Mouse (Mus musculus) cerebral cortex, adult 2 months (tissue): ENCODE results near the gene Abcc12.

Experiments used
- WGBS: fragments of 180-500 bp; shearing (Covaris S2); methylation state at CpG from one replicate; pipeline ENCODE4 v1.1.7; 2018; 5-methylcytosine and 5-hydroxymethylcytosine counted together

Gene Abcc12

DNA sequence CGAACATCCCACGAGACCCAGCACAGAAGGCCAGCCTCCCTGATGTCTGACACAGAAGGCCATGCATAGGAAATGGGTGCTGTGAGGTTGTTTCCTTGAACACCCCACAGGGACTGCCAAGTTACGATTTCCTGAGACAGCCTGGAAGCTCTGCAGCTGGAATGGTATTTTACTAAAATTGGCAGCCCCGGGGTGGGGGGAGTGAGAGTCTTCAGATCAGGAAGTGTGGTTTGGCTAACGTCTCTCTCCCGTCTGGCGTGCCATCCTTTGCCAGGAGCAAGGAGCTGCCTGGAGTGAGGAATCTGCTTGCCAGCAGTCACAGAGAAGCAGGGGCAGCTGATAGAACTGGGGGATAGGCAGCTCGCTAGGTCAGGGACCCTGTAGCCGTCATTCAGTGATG lies 2.4 kb downstream of the Abcc12 start:
- WGBS: 17% methylated on average over 9 of the region's 9 CpGs

DNA sequence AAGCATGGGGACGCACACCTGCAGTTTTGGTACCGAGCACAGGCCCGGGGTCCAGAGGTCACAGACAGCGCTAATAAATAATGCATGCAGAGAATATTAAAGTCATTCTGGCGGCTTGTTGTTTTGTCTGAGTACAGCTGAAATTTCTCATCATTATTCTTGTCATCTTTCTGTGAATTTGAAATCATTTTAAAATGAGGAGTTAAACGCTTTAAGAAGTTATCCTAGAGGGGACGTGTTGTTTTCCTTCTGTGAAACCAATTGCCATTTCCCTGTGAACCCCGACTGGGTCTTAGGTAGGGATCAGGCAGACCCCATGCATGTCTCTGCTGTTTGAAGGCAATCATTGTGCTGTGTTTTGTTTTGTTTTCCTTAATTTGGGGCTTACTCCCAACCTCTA lies 2.9 kb downstream of the Abcc12 start:
- 75% methylated on average over 8 of the region's 8 CpGs for WGBS

DNA sequence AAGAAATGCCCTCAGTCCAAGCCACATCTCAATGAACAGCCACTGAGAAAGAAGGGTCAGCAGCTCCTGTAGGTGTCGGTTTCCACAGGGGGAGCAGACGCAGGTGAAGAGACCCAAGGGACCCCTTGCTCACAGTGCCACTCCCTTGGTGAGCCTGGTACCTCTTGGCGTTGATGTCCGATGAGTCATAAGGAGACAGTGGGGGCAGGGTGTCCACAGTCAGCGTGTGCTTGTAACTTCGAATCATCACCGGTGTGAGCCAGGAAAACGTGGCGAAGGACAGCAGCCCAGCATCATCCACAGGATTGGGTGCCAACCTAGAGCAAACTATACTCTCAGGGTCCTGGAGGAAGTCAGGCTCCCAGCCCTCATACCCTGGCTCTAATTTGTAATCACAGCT lies 16.8 kb downstream of the Abcc12 start:
- 71% methylated on average over 9 of the region's 9 CpGs for WGBS

DNA sequence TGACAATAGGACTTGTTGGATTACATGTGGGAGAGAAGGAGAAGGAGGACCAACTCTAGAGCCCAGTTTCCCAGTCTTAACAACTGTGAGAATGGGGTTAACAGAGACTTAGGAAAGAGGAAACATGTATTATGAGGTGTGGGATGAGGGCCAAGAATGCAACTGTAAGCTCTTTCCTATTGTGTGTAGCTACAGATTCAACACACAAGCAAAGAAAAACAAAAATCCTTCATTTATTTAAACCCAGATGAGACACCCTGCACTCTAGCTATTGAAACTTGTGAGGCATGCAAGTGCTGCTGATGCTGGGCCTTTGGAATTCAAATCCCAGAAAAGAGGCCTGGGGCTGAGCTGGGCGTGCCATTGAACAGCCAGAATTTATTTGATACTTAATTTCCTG lies 18.7 kb downstream of the Abcc12 start:
- WGBS: 85% methylated on average over 1 of the region's 1 CpGs

DNA sequence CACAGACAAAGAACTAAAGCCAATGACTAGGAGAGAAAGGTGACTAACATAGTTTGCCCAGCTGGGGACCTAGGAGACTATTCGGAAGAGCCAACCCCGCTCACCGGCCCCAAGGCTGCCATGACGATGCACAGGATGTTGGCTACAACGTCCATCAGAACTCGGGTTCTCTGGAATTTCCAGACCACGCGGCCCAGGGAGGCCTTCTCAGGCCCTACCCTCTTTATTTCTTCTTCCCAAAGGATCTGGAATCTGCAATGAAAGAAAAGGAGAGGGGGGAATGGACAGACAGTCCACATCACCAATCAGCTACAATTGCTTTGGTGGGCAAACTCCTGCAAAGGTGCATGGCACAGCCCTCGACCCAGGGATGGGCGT lies 19.8 kb downstream of the Abcc12 start:
- WGBS: 91% methylated on average over 10 of the region's 10 CpGs

- 67% methylated on average over 15 of the region's 15 CpGs for WGBS
Observed at GRCm38 (mm10) chr8:86559947-86560687, 20.4 kb downstream of the Abcc12 start.

- 61% methylated on average over 15 of the region's 15 CpGs for WGBS
Observed at GRCm38 (mm10) chr8:86557186-86558045, 23.1 kb downstream of the Abcc12 start.

- WGBS: 79% methylated on average over 2 of the region's 2 CpGs
Observed at GRCm38 (mm10) chr8:86555564-86555963, 24.9 kb downstream of the Abcc12 start.

DNA sequence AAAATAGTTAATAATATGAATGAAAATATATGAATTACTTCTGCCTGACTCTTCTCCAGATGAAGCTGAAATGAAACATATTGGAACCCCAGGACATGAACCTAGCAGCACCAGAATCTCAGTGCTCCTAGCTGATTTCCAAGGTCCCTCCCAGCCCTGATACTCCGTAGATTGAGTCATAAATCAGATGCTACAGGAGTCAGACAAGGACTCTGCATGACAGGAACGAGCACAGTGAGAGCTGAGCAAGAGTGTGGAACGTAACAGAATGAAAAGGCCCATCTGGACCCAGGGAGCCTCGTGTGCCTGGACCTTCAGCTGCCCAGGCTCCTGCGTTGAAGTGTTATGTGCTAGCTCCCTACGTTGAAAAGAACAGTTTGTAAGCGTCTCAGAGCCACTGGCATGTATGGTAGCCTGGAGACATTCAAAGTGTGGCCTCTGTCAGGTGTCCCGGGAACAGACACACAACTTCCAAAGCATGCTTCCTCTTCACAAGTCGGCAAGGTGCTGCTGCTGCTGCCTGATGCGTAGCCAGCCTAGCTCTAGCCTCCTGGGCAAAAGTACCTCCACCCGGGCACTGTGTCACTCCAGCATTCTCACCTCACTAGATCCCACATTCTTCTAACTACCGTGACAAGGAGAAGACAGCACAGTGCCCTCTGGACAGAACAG lies 26.1 kb downstream of the Abcc12 start:
- 81% methylated on average over 12 of the region's 12 CpGs for WGBS

DNA sequence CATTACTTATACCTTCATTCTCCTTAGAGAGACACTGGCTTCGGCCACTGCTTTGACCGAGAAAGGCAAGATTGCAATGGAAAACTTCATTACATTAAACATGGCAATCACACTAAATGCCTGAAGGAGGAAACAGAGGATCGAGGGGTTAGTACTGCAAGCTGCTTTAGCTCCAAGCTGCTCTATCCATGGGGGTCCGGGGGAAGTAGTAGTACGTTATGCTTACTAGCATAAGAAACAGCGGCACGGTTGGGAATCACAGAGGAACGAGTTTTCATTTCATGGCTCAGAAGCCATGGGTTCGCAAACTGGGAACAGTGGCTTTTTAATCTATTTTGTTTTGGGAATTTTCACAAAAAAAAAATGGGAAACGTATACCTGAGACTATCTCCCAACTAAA lies 30.0 kb downstream of the Abcc12 start:
- WGBS: 91% methylated on average over 10 of the region's 10 CpGs

- WGBS: 91% methylated on average over 1 of the region's 1 CpGs
Observed at GRCm38 (mm10) chr8:86546001-86546400, 34.5 kb downstream of the Abcc12 start.

GRCm38 (mm10) chr8:86540906-86541305 lies 39.6 kb downstream of the Abcc12 start:
- WGBS: 94% methylated on average over 6 of the region's 6 CpGs

- 93% methylated on average over 2 of the region's 2 CpGs for WGBS
Observed at GRCm38 (mm10) chr8:86540376-86540775, 40.1 kb downstream of the Abcc12 start.

DNA sequence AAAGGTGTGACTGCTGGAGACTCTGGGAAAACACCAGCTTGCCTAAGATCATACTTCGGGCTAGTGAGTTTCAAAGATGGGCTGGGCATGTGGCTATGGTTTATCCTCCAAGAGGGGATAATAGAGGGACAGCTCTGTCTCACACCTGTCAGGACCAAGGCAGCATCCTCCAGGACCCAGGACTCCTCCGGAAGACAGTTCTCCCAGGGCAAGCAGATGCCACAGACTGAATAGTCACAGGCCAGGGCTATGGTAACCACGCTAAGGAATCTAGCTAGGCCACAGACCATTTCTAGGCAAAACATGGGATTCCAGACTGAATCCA lies 43.9 kb downstream of the Abcc12 start:
- WGBS: 63% methylated on average over 3 of the region's 3 CpGs

DNA sequence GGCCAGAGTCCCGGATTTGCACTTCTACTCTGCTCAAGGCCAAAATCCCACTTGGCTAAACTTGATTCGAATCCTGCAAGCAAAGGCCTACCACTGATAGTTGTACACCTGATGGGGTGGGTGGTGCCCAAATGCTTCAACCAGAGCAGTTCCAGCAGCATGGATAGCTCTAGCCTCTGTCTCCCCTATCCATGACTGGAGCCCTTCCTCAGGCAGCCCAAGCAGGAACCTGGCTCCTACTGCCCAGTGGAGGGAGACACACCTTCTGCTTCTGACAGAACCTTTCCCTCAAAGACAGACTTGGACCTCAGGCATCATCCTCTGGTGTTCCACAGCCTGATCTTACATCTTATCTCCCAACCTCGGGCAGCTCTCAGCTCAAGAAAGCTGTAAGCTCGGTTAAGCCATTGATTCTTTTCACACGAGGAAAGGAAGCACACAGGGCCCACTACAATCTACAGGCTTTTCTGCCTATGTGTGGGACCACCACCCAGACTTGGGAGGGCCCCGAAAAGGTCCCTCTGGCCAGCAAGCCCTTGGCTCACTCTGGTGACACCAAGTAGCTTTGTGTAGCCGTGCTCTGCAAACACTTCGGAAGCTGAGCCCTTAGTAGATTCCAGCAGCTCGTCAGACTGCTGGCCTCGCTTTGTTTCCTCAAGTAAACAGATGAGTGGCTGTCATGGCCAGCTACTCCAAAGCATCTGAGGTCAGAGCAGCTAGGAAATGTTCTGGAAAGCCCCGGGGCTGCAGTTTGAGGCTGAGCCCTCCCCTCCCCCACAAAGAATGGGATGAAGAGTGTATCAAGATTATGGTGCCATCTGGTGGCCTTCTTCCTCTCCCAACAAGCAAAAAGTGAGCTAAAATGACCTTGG lies 44.5 kb downstream of the Abcc12 start:
- WGBS: 47% methylated on average over 11 of the region's 11 CpGs

DNA sequence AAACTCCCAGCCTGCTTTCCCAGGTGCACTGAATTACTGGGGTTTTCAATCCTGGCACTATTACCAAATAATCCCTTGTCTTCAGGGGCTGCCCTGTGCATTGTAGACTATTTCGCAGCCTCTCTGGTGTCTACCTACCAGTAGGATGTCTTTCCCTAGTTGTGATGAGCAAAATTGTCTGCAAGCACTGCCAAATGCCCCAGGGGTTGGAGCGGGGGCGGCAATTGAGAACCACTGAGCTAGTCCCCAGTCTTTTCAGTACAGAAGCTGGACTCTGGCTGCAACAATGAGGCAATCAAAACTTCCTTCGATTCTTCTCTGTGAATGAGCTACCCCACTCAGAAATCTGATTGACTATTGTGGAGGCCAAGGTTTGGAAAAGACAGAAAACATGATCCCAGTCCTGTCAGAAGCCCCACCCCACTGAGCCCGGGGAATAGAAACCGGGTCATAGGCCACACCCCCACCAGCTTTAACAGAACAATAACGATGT lies 45.4 kb downstream of the Abcc12 start:
- 58% methylated on average over 7 of the region's 7 CpGs for WGBS

DNA sequence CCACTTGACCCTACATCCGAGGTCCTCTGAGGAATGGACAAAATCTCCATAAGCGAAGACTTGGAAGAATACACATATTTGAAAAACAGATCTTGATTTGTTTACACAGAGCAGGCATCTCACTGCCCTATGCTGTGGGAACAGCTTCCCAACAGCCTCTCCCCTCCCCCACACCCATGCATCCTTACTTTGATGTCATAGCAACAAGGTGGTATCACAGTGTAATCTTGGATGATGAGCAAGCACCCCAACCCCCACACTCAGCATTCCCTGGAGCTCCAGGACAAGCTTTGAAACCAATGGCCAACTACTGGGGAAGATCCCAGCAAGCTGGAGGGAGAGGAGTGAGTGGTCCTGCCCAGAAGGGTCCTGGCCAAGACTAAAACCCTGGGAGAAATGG lies 50.8 kb downstream of the Abcc12 start:
- WGBS: 89% methylated on average over 2 of the region's 2 CpGs

DNA sequence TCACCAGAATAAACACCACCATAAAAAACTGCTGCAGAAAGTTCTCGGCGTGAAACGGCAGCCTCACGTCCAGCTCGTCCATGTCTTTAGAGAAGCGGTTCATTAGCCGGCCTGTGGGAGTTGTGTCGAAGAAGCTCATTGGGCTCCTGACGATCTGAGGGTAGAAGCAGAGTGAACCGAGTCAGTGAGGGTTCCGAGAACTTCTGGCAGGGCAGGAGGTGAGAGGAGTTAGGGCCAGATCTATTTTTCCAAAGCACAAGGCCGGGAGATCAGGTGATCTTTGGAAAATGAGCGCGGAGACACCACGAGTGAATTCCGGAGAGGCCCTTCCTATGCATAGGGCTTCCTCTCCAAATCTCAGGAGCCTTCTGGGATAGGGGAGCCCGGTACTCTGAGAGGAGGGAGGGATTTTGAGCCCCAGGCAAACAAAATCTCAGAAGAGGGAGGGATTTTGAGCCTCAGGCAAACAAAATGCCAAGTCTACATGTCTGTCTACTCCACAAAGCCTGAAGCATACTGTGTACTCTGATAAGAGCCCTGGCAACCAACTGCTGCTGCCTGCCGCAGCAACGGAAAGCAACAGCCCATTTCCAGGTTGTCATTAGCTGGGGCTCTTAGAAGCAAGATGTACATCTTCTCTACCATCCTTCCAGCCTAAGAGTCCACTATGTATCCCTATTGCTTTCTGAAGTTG lies 53.0 kb downstream of the Abcc12 start:
- 93% methylated on average over 19 of the region's 19 CpGs for WGBS

DNA sequence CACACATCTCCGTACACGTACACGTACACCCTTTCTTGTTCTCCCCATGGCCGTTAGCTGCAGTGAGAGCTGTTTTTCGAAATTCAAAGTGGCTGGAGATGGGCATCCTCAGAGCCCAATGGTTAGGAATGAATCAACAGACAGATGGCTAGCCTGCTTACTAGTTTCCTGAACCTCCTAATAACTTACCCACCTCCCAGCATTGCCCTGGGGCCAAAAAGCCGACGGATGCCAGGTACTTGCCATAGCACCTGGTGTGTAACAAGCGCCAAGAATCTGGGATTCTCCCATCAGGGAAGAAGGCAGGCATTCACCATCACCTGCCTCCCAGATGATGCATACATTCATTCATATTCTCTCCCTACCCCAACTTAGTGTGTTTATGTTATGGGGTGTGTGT lies 53.7 kb downstream of the Abcc12 start:
- WGBS: 92% methylated on average over 8 of the region's 8 CpGs

- 89% methylated on average over 1 of the region's 1 CpGs for WGBS
Observed at GRCm38 (mm10) chr8:86514203-86514602, 66.3 kb downstream of the Abcc12 start.

DNA sequence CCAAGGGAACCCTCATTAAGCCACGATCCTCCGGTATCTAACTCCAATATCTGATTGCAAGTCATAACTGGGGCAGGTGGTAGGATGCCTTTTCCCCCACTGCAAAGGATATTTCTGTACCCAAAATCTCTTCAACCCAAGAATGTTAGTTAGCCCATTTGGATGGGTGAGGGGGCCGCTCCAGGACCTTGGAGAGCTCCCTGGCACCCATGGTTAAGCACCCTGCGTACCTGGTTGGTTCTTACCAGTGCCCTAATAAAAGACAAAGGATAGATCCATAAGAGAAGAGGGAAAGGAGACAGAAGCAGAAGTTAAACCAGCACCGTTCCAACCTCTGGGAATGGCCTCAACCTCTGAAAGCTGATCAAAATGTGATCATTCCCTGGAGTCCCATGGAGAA lies 67.6 kb downstream of the Abcc12 start:
- 76% methylated on average over 5 of the region's 5 CpGs for WGBS
